Mouse (Mus musculus): Measurements from ENCODE around the gene Cd19. TPM values are rescaled to one million over a fixed set of nuclear protein-coding genes. Genes with fewer than 3 reads are reported as not detected.
"Not testable (repeated sequence)": the region's sequence is repeated elsewhere in the genome, so short reads cannot be mapped to it uniquely, and the experiment has no call there.

Cd19 gene
- polyA plus RNA-seq, 1 experiment = 196 TPM

GRCm38 (mm10) chr7:126396298-126397119 is 18.2 kb downstream of the Cd19 start, which contains the start of gene Nfatc2ip:
Gene Nfatc2ip, minus strand, starts transcription at chr7:126396737.
- WGBS = under 1% methylated on average over 59 of the region's 59 CpGs
- TF ChIP-seq POLR2A (IDR thresholded peaks at IDR 0.05; ENCODE audit: borderline replicate concordance, control insufficient read depth, low read depth, low read length) (peak; percentile 93), CTCF (IDR thresholded peaks at IDR 0.05; ENCODE audit: control insufficient read depth, insufficient read depth, low read length) (no peak)
- Histone ChIP-seq H3K27ac (ENCODE audit: control insufficient read depth, insufficient read depth, low read depth, low read length, poor library complexity) (peak within 1 kb of the TSS; percentile 44; the same call in 1 of the 2 replicates), H3K4me3 (replicated peaks; ENCODE audit: control insufficient read depth, low read depth, low read length) (peak within 1 kb of the TSS; percentile 87), H3K4me1 (ENCODE audit: control insufficient read depth, insufficient read depth, low read length) (no peaks in the 10 kb centered on the region; the same call in 1 of the 2 replicates)

GRCm38 (mm10) chr7:126392086-126392884 is 22.4 kb downstream of the Cd19 start:
- H3K4me1 ChIP-seq (ENCODE audit: control insufficient read depth, insufficient read depth, low read length); H3K4me3 ChIP-seq (replicated peaks; ENCODE audit: control insufficient read depth, low read depth, low read length); H3K27ac ChIP-seq (ENCODE audit: control insufficient read depth, insufficient read depth, low read depth, low read length, poor library complexity): not testable (repeated sequence)
- WGBS = 90% methylated on average over 7 of the region's 7 CpGs

DNA sequence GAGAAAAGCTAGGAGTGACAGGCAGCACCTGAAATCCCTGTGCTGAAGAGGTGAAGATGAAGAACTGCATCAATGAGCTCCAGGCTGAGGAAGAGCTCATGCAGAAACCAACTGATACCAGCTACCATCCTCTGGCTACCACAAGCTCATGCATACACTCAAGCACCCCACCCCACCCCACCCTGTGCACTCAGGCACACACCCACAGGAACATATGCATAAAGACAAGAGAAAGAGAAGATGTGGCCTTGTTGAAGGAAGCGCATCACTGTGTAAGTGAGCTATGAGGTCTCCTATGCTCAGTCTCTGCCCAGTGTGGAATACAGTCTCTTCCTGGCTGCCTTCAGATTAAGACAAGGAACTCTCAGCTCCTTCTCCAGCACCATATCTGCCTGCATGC is 26.5 kb downstream of the Cd19 start:
- no peaks in the 10 kb centered on the region for H3K4me1 ChIP-seq (ENCODE audit: control insufficient read depth, insufficient read depth, low read length)
- 94% methylated on average over 1 of the region's 1 CpGs for WGBS
- TF ChIP-seq POLR2A (IDR thresholded peaks at IDR 0.05; ENCODE audit: borderline replicate concordance, control insufficient read depth, low read depth, low read length) = no peak
- no peak for TF ChIP-seq CTCF (IDR thresholded peaks at IDR 0.05; ENCODE audit: control insufficient read depth, insufficient read depth, low read length)
- no peak overlapping the region for H3K4me3 ChIP-seq (replicated peaks; ENCODE audit: control insufficient read depth, low read depth, low read length)
- H3K27ac ChIP-seq (ENCODE audit: control insufficient read depth, insufficient read depth, low read depth, low read length, poor library complexity) = no peak overlapping the region

GRCm38 (mm10) chr7:126383565-126383964 is 31.1 kb downstream of the Cd19 start:
- Histone ChIP-seq H3K4me3 (replicated peaks; ENCODE audit: control insufficient read depth, low read depth, low read length) (no peak overlapping the region), H3K4me1 (ENCODE audit: control insufficient read depth, insufficient read depth, low read length) (no peaks in the 10 kb centered on the region), H3K27ac (ENCODE audit: control insufficient read depth, insufficient read depth, low read depth, low read length, poor library complexity) (no peak overlapping the region)
- WGBS = 61% methylated on average over 5 of the region's 5 CpGs
- TF ChIP-seq CTCF (IDR thresholded peaks at IDR 0.05; ENCODE audit: control insufficient read depth, insufficient read depth, low read length) = no peak
- TF ChIP-seq POLR2A (IDR thresholded peaks at IDR 0.05; ENCODE audit: borderline replicate concordance, control insufficient read depth, low read depth, low read length) = no peak

DNA sequence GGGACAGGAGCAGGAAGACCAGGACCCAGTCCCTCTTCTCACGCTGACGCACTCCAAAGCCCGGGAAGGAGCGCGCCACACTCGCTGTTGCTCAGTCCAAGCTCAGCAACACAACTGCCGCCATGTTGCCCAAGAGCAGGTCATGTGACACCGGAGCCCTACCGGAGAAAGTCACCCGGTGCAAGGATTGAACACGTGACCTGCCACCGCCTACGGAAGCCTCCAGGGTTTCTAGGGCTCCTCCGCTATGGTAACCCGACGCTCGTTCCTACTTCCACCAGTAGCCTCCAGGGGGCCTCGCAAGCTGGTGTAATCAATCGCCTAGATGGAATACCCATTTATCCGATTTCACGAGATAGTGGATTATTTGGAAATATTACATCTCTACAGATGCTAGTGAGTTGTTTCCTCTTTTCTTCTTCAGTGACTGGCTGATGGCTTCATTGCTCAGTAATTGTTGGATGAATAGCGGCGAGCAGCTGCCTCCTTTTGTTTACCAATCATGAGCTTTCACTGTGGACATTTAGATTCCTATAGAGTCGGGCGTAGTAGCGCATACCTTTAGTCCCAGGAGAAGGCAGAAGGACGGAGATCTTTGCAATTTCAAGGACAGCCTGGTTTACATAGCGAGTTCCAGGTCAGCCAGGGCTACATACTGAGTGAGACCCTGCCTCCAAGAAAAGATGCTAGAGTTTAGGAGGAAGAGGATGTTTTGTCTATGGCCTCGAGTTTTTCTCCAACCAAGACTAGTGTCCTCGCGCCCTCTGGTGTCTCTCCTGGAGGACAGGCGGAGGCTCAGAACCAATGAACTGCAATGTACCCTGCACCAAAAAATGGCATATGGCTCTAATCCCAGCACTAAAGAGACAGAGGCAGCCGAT is 37.2 kb downstream of the Cd19 start, which contains the start of gene Spns1:
Gene Spns1 (minus strand): TSS at position 173 of the 881 bp plus-strand sequence.
- TF ChIP-seq CTCF (IDR thresholded peaks at IDR 0.05; ENCODE audit: control insufficient read depth, insufficient read depth, low read length) = peak; percentile 72
- peak; percentile 87 for TF ChIP-seq POLR2A (IDR thresholded peaks at IDR 0.05; ENCODE audit: borderline replicate concordance, control insufficient read depth, low read depth, low read length)
- H3K4me1 ChIP-seq (ENCODE audit: control insufficient read depth, insufficient read depth, low read length) = peaks cover 2% of the 10 kb centered on the region
- peak within 1 kb of the TSS; percentile 77 for H3K4me3 ChIP-seq (replicated peaks; ENCODE audit: control insufficient read depth, low read depth, low read length)
- peak within 1 kb of the TSS; percentile 0; the same call in 1 of the 2 replicates for H3K27ac ChIP-seq (ENCODE audit: control insufficient read depth, insufficient read depth, low read depth, low read length, poor library complexity)
- under 1% methylated on average over 33 of the region's 33 CpGs for WGBS

DNA sequence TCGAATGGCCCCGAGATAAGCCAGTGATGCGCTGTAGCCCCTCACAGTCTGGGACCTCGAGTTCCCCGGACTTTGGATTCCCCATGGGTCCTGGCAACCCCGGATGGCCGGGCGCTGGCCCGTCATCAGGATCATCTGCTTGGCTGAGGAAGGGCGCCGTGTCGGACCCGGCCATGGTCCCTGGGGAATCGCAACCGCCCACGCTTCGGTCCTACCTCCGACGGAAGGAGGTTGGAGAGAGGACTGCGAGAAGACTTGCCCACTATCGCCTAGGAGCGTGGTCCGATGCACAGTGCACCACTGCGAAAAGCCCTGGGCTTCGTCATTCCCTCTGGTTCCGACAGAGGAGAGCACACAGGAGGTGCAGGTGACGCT is 37.8 kb downstream of the Cd19 start:
- TF ChIP-seq CTCF (IDR thresholded peaks at IDR 0.05; ENCODE audit: control insufficient read depth, insufficient read depth, low read length) = no peak
- TF ChIP-seq POLR2A (IDR thresholded peaks at IDR 0.05; ENCODE audit: borderline replicate concordance, control insufficient read depth, low read depth, low read length) = no peak
- Histone ChIP-seq H3K27ac (ENCODE audit: control insufficient read depth, insufficient read depth, low read depth, low read length, poor library complexity) (peak overlapping the region; percentile 0; the same call in 1 of the 2 replicates), H3K4me3 (replicated peaks; ENCODE audit: control insufficient read depth, low read depth, low read length) (peak overlapping the region; percentile 77), H3K4me1 (ENCODE audit: control insufficient read depth, insufficient read depth, low read length) (peaks cover 2% of the 10 kb centered on the region)
- under 1% methylated on average over 27 of the region's 27 CpGs for WGBS

GRCm38 (mm10) chr7:126375012-126375411 is 39.7 kb downstream of the Cd19 start:
- WGBS = 79% methylated on average over 5 of the region's 5 CpGs
- TF ChIP-seq CTCF (IDR thresholded peaks at IDR 0.05; ENCODE audit: control insufficient read depth, insufficient read depth, low read length) (peak; percentile 25; the same call in 1 of the 2 replicates), POLR2A (IDR thresholded peaks at IDR 0.05; ENCODE audit: borderline replicate concordance, control insufficient read depth, low read depth, low read length) (no peak)
- peaks cover 2% of the 10 kb centered on the region for H3K4me1 ChIP-seq (ENCODE audit: control insufficient read depth, insufficient read depth, low read length)
- no peak overlapping the region for H3K27ac ChIP-seq (ENCODE audit: control insufficient read depth, insufficient read depth, low read depth, low read length, poor library complexity)
- no peak overlapping the region for H3K4me3 ChIP-seq (replicated peaks; ENCODE audit: control insufficient read depth, low read depth, low read length)
